Mouse (Mus musculus): ENCODE data around the gene Tomm40l. TPM values are rescaled to one million over a fixed set of nuclear protein-coding genes. Genes with fewer than 3 reads are reported as not detected.
A peak's percentile ranks its signal among the peaks of the same experiment; 100 is the strongest.

Gene Tomm40l
- polyA plus RNA-seq, 1 experiment from 2014 or later, result 23.7 TPM

DNA sequence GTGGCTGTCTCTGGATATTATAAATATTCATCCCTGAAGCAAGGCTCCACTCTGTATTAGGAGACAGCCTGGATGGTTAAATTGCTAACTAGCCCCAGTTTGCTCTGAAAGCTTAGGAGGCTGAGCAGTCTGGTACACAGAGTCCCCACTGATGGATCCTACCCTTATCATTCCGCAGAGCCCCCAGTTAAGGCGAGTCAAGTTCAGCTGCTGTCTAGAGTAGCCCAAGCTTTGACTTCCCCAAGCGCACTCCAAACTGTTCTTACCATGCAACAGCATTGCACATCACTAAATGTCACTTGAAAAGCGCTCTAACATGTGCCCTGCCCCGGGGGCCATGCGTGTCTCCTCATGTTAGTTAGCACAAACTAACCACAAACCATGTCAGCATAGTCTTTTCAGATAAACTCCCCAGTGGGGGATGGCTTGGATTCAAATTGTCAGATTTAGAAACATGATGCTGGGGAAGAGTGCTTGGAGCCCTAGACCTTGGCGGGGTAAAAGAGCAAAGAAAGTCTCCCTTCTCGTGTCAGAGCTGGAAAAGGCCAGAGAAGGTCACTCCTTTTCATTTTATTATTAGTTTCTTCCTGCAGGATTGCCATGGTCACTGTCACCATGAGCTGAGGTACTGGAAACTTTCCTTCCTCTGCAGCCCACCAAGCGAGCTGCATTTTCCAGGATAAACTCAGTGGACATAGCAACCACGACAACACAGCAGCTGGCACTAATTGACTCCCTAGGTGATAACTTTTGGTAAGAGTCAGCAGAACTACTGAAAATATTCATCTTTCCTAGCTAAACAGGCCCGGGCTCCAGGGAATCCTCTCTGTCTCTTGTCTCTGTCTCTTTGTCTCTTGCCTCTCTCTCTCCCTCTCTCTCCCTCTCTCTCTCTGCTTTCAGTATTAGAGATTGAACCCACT lies 28.1 kb downstream of the Tomm40l start:
- no peak for DNase-seq (ENCODE audit: low spot score)

DNA sequence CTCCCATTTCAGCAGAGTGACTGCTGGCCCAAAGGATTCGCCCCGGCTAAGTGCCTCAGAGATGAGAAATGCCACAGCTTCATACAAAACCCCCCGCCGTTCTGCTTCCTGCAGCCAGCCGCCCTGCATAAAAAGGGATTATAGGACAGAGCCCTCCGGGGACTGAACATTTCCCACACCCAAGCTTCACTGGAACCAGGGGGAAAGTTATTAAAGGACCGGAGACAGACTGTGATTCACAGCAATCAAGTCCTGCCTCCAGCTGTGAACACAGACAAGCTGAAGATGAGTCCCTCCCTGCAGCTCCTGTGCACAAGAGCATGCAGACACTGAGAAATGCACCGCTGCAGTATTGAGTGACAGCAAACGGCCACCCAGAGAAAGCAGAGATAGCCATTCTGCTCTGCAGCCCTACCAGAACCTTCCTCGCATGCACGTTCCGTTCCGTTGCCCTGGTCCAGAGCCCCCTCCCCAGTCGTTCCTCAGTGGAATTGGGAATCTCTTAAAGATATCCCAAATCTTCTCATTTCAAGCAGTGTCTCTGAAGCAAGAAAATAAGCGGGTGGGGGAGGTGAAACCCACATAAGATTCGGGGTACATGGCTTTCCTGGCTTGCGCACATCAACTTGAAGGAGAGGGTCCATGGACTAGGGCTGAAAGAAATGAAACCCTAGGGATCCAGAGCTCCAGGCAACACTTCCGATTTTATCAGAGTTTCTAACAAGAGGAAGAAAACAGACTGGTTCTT lies 29.0 kb downstream of the Tomm40l start:
- no peak for DNase-seq (ENCODE audit: low spot score)

DNA sequence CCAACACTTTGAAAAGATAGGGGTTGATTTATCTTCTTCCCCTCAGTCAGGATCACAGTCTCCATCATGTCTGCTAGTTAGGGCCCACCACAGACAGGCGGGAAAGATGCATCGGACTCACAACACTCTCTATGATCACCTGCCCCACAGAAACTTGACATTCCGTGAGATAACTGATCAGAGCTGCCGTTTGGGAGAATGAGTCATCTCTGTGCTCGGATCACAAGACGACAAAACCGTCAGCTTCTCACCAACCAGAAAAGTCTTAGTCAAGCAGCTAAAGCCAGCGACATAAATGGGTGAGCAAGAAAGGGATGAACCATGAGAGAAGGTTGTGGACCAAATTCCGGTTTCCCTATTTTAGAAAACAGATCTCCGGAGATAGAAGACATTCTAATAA lies 30.0 kb downstream of the Tomm40l start:
- DNase-seq (ENCODE audit: low spot score), result no peak

DNA sequence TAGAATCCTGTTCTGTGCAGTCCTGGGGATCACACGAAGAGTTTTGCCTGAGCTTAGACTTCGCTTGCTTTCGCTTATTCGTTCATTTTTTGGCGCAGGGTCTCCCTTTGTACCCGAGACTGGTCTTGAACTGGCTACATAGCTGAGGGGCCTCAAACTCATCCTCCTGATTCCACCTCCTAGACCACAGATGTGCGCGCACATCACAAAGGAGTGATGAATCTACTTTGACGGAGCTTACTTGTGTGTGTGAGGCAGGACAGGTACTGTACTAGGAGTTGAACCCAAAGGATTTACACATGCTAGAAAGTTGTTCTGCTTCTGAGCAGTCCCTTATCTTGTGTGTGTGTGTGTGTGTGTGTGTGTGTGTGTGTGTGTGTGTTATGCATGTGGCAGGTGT lies 31.5 kb downstream of the Tomm40l start:
- no peak for DNase-seq (ENCODE audit: low spot score)

DNA sequence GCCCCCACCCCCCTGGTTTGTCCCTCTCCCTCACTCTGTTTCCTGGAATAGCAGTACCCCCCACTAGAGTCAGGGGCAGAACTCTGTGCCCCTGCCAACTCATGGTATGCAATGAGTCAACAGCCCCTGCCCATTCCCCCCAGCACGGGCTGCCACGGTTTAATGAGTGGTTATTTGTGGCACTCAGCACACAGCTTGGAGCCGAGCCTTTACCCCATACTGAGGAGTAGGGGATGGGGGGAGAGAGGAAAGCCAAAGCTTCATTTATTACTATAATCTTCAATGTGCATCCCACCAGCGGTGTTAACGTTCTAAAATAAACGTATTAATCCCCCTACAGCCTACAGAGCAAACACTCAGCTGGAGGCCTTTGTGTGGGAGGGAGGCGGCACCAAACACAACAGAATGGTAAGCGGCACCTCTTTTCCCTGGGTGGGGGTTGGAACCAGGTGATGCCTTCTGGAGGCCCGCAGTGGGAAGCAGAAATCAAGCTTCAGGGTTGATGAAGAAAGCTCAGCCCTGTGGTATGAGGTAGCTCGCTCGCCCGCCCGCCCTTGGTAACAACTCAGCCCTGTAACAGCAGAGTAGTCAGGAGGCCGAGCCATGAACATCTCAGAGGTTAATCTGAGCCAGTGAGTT lies 32.7 kb downstream of the Tomm40l start:
- no peak for DNase-seq (ENCODE audit: low spot score)

DNA sequence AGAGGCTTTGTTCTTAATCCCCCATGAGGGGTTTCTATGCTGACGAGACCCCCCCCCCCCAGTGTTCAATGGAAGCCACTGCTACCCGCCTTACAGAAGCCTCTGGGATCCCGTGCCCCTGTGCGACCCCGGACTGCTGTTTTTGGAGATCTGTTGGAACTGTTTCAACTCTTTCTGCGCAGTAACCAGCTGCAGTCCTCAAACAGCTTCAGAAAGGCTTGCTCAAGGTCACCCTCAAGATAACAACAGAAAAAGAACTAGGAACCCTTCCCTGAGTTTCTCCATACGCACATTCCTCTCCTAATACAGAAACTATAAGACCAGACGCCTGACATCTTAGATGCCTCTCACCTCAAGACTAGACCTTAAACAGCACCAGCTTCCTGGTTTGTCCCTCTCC lies 33.3 kb downstream of the Tomm40l start:
- no peak for DNase-seq (ENCODE audit: low spot score)

DNA sequence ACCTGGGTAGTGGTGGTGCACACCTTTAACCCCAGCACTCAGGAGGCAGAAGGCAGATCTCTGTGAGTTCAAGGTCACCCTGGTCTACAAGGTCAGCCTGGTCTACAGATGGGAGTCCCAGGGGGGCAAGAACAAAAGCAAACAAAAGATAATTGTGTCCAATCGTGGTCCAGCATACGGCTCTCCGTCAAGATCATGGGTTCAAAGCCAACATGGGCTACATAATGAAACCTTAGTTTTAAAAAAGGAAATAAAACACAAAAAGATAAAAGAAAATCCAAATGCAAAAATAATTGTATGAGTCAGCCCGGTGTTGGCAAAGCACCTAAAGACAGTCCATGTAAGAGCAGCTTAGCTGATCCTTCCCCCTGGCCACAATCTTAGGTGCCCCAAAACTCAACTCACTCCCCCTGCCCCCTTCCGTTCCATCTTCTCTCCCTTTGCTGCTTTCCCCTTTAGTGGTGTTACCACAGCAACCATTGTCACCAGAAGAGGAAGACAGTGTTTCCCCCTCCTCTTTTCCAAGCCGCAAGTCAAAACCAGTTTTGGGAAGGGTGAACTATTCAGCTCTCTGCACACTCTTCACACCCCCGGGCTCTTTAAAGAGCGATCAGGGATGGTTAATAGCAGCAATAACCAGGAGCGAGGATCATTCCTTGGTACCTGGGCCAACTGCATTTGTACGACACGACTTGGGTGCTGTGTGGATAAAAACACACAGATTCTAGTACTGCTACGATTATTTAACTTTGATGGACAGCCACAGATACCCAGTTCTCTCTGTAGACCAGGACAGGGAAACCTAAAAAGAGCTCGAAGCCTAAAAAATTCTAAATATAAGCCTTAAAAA lies 34.2 kb downstream of the Tomm40l start:
- DNase-seq (ENCODE audit: low spot score), result no peak

DNA sequence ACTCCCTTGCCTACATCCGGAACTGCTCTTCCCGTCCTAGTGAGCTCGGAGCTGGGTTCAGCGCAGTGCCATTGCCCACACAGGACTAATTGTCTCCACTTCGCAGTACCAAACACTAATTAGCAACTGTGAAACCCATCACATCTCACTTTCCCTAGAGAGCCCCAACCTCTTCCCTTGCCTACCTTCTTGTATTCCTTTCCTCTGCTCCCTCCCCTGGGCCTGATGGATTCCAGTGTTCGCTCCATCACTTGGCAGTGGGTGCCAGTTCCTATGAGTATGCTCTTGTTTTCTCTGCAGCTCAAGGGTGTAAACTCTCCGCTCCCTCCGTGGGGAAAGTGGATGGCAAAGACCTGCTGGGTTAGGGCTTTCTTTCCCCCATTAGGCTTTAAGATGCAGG lies 36.7 kb downstream of the Tomm40l start:
- no peak for DNase-seq (ENCODE audit: low spot score)

DNA sequence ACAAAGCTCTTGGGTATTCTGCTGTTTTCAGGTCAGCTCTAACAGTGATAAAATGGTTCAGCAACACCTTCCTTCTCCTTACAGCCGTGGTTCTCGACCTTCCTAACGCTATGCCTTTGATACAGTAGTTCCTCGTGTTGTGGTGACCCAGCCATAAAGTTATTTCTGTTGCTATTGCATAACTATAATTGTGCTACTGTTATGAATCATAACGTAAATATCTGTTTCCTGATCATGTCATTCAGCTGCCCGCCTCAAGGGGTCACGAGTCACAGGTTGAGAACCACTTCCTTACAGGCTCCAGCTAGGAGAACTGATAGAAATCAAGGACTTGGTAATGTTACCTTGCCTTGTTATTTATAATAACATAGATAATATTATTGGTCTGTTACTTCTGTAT lies 38.0 kb downstream of the Tomm40l start:
- peak; percentile 25 for DNase-seq (ENCODE audit: low spot score)

DNA sequence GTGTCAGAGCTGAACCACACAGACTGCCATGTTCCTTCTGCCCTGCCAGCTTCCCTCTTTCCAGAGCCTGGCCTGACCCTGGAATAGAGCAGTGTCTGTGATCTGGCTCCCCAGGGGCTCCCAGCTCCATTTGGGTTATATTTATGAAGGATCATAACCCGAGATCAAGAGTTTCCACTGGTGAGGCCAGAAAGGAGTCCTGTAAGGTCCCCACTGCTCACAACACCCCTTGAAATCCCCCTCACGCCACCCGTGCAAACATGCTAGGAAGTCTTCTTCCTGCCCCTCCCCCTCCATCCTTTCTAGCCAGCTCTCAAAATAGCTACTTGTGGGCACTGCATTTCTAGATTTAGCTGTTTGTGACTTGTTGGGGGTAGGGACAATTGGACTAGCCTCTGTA lies 38.7 kb downstream of the Tomm40l start:
- no peak for DNase-seq (ENCODE audit: low spot score)

DNA sequence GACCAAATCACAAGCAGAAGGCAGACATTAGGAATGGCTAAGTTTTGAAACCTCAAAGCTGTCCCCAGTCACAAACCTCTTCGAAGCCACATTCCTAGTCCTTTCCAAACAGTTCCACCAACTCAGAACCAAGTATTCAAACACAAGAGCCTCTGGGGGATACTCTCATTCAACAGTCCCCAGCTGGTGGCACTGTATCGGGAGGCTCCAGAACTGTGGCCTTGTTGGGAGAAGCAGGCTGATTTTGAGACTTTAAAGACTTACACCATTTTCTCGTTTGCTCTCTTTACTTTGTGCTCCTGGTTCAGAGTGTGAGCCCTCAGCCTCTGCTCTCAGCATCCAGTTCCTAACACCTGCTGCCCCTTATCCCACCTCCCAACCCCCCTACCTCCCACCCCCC lies 39.3 kb downstream of the Tomm40l start:
- no peak for DNase-seq (ENCODE audit: low spot score)

DNA sequence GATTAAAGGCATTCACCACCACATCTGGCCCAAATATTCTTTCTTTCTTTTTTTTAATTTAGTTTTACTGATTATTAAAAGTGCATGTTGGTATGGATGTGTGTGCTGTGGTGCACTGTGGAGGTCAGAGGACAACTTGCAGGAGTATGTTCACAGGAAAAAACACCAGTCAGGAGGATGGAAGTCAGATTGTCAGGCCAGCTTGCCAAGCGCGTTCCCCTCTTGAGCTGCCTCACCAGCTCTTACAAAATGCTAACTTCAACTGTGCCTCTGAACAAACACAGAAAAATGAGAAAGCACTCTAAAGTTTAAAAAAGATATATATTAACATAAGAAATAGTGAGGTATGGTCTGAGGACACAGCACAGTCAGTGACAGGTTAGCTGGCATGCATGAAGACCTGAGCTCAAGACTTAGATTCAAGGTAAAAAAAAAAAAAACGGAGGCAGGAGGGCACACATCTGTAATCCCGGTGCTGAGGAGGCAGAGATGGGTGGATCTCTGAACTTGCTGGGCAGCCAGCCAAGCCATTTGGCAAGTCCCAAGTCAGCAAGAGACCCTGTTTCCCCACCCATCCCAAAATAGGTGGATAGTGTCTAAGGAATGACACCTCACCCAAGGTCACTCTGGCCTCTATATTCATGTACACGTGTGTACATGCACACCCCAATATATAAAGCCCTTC lies 42.7 kb downstream of the Tomm40l start:
- no peak for DNase-seq (ENCODE audit: low spot score)

DNA sequence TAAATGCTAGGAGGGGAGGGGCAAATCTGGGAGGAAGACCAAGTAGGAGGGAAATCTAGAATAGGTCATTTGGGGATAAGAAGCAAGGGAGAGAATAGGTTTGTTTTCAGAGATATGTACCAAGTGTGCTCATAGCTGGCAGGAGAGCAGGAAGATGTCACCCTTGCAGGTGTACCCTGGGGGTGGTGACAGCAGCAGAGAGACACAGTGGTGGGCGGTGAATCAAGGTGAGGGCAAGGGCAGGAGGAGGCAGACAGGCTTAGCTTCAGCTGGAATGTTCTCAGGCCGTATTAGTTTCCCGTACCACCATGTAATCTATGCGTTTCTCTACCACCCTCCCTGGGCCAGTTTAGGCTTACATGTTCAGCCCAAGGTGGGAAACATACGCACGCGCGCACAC lies 49.5 kb downstream of the Tomm40l start:
- DNase-seq (ENCODE audit: low spot score), result no peak

DNA sequence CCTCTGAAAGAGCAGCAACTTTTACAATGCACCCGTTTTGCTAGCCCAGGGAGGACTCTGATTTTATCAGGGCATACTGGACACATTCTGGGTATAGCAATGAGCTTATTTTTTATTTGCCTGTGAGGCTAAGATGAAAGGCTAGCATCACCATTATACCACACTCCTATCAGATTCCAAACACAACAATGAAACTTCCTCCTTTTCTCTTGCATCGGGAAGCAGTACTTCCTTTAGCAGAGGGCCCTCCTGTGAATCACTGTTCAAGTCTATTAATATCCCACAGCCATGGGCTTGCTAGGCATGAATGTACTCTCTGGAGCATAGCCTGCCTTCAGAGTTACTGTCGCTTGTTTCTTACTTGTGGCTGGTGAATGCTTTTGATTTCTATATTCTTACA lies 51.2 kb downstream of the Tomm40l start:
- DNase-seq (ENCODE audit: low spot score), result no peak

DNA sequence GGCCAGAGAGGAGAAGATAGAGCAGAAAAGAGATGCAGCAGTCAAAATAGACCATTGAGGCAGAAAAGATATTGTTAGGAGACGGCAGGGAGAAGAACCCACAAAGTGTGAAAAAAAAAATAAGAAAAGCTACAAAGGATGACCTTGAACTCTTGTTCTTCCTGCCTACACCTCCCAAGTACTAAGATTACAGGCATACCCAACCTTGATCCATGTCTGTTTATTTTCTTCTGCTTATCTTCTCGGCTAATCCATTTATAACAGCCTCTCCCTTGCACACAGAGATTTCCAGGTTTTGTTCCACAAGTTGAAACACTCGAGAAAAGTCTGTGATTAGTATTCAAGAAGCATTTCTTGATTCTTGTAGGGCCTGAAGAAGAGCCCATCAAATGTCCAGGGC lies 52.4 kb downstream of the Tomm40l start:
- DNase-seq (ENCODE audit: low spot score), result no peak

DNA sequence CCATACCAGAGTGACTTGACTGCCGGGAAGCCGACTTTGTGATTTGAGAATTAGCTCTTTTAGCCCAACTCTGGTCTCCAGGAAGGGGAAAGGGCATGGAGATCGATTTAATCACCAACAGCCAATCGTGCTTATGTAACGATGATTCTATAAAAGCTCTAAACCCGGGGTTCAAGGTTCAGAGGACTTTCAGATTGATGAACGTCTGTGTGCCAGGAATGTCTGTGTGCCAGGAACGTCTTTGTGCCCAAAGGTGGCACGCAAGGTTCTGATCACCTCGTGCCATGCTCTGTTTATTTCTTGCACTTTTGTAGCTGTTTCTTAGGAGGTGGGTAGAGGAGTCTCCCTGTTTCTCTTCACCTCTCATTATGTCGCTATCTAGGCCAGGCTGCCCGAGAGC lies 53.4 kb downstream of the Tomm40l start:
- DNase-seq (ENCODE audit: low spot score), result no peak
